In genomic region chr11:19959006-19959405, GRCm38 (mm10) we compare ENCODE assay signal across 26 mouse cellular contexts. TPM values are rescaled to one million over a fixed set of nuclear protein-coding genes. Genes with fewer than 3 reads are reported as not detected.
A peak's percentile ranks its signal among the peaks of the same experiment; 100 is the strongest.
DNase-seq lines count a peak whose midpoint lies in the region; ATAC-seq and TF ChIP-seq lines count a peak whose summit lies in the region.
"Had no signal": no experiment of that assay in that cellular context is flagged by ENCODE, and none has a peak within 500 bp of the region (broad histone marks: within the 10 kb centered on the region; RNA-seq: fewer than 3 reads in every experiment).

No protein-coding gene starts in this region.

- H3K9ac ChIP-seq in embryonic facial prominence, embryonic 14.5 days (ENCODE audit: low read depth, low read length) = no peak overlapping the region
- no peak overlapping the region for H3K9ac ChIP-seq in stomach, embryonic 16.5 days (ENCODE audit: low read length)
- H3K9ac ChIP-seq: forebrain, postnatal 0 days; heart, embryonic 13.5 days; hindbrain, embryonic 12.5 days; hindbrain, embryonic 15.5 days had no signal

- no peak overlapping the region for H3K4me2 ChIP-seq in embryonic facial prominence, embryonic 14.5 days (ENCODE audit: low read depth, low read length)
- no peak overlapping the region for H3K4me2 ChIP-seq in stomach, embryonic 16.5 days (ENCODE audit: low read depth, low read length)
- H3K4me2 ChIP-seq: heart, embryonic 13.5 days; hindbrain, embryonic 12.5 days; hindbrain, embryonic 15.5 days had no signal

- peaks cover 28% of the 10 kb centered on the region; the same call in 1 of the 2 replicates for H3K4me1 ChIP-seq in embryonic facial prominence, embryonic 14.5 days (ENCODE audit: control insufficient read depth, insufficient read depth, low read length)
- peaks cover 61% of the 10 kb centered on the region for H3K4me1 ChIP-seq in stomach, embryonic 16.5 days (ENCODE audit: control insufficient read depth, insufficient read depth, low read length)

- H3K36me3 ChIP-seq in embryonic facial prominence, embryonic 14.5 days (ENCODE audit: control insufficient read depth, insufficient read depth, low read length) = no peaks in the 10 kb centered on the region
- no peaks in the 10 kb centered on the region for H3K36me3 ChIP-seq in stomach, embryonic 16.5 days (ENCODE audit: control insufficient read depth, insufficient read depth, low read length)
- H3K36me3 ChIP-seq: heart, embryonic 13.5 days; hindbrain, embryonic 12.5 days; hindbrain, embryonic 15.5 days had no signal

- no peak for TF ChIP-seq CTCF in layer of hippocampus, adult 2 months (conservative IDR thresholded peaks at IDR 0.05)

- no peaks in the 10 kb centered on the region for H3K9me3 ChIP-seq in embryonic facial prominence, embryonic 14.5 days (ENCODE audit: control insufficient read depth, low read length)
- no peaks in the 10 kb centered on the region for H3K9me3 ChIP-seq in stomach, embryonic 16.5 days (replicated peaks; ENCODE audit: control insufficient read depth, low read length)
- H3K9me3 ChIP-seq: G1E; heart, embryonic 10.5 days; heart, embryonic 13.5 days; hindbrain, embryonic 12.5 days; hindbrain, embryonic 15.5 days had no signal

- H3K27ac ChIP-seq in layer of hippocampus, adult 2 months = peak overlapping the region; percentile 36; the same call in 1 of the 2 replicates
- H3K27ac ChIP-seq in embryonic facial prominence, embryonic 14.5 days (replicated peaks; ENCODE audit: low read depth, low read length) = peak overlapping the region; percentile 56; the same call in 1 of the 2 replicates
- H3K27ac ChIP-seq in stomach, embryonic 16.5 days (ENCODE audit: low read length) = peak overlapping the region; percentile 82
- H3K27ac ChIP-seq: heart, adult 2 months; heart, embryonic 10.5 days; heart, embryonic 13.5 days; hindbrain, embryonic 12.5 days; hindbrain, embryonic 15.5 days had no signal

- H3K4me3 ChIP-seq in layer of hippocampus, adult 2 months = no peak overlapping the region
- no peak overlapping the region for H3K4me3 ChIP-seq in embryonic facial prominence, embryonic 14.5 days (ENCODE audit: low read depth, low read length)
- H3K4me3 ChIP-seq in stomach, embryonic 16.5 days (replicated peaks; ENCODE audit: low read length) = no peak overlapping the region
- H3K4me3 ChIP-seq: heart, adult 2 months; heart, embryonic 10.5 days; heart, embryonic 13.5 days; hindbrain, embryonic 12.5 days; hindbrain, embryonic 15.5 days had no signal

- H3K27me3 ChIP-seq in embryonic facial prominence, embryonic 14.5 days (replicated peaks; ENCODE audit: control insufficient read depth, insufficient read depth, low read length) = no peaks in the 10 kb centered on the region
- no peaks in the 10 kb centered on the region for H3K27me3 ChIP-seq in stomach, embryonic 16.5 days (ENCODE audit: control insufficient read depth, insufficient read depth, low read length)
- H3K27me3 ChIP-seq: heart, embryonic 13.5 days; hindbrain, embryonic 12.5 days; hindbrain, embryonic 15.5 days had no signal

- no peak for ATAC-seq in embryonic facial prominence, embryonic 14.5 days (ENCODE audit: low read depth)
- no peak for ATAC-seq in stomach, embryonic 16.5 days (ENCODE audit: insufficient read depth, low FRiP score)
- ATAC-seq: forebrain, embryonic 14.5 days; forebrain, postnatal 0 days had no signal

- WGBS in embryonic facial prominence, embryonic 14.5 days = 72% methylated on average over 3 of the region's 3 CpGs
- 83% methylated on average over 3 of the region's 3 CpGs for WGBS in stomach, embryonic 16.5 days

- DNase-seq in layer of hippocampus, adult 2 months (ENCODE audit: low spot score in 2 of 2) = no peak
- DNase-seq in layer of hippocampus, adult 9-11 months = no peak
- no peak for DNase-seq in embryonic facial prominence, embryonic 14.5 days (ENCODE audit: low spot score)
- peak; percentile 93 for DNase-seq in fat pad, adult 2 months (ENCODE audit: extremely low read depth, low read depth, low spot score)
- no peak for DNase-seq in kidney, adult 9 months
- DNase-seq in B cell, adult 2 months = no peak
- no peak for DNase-seq in kidney, postnatal 4 days
- DNase-seq: adrenal gland, adult 2 months; adrenal gland, postnatal 14 days; cerebellum, adult 11 months; cerebellum, adult 8-10 months; cerebellum, postnatal 36 days; embryo, embryonic 11 days; forebrain, postnatal 0 days; gastrocnemius, postnatal 10 days; gastrocnemius, postnatal 36 days; heart, adult 2 months; heart, postnatal 14 days; heart, postnatal 4 days had no signal

RNA-seq across cellular contexts. Expression of gene Spred2, which starts 34.8 kb away (rescaled TPM):
- total RNA-seq in layer of hippocampus, adult 2 months (2021) = 10 to 100 TPM; 88.2 to 89.4 TPM
- 7.7 and 8.7 TPM in 2 replicates for polyA plus RNA-seq in embryonic facial prominence, embryonic 14.5 days (2014; fragmentation: Nextera tagmentation; extraction: Ambion mirVana)
- 5.0 TPM in 2 replicates for polyA plus RNA-seq in stomach, embryonic 16.5 days (2015; fragmentation: Nextera tagmentation; extraction: Ambion mirVana)
